Mouse (Mus musculus): ENCODE results near the gene Xrcc1.
"Not testable (repeated sequence)": the region's sequence is repeated elsewhere in the genome, so short reads cannot be mapped to it uniquely, and the experiment has no call there.

The Xrcc1 gene

GRCm38 (mm10) chr7:24546068-24546614 lies at the start of gene Xrcc1, which contains the start of gene Pinlyp:
Gene Xrcc1, plus strand, starts transcription at chr7:24546289.
Gene Pinlyp, minus strand, starts transcription at chr7:24546118.
- DNase-seq (ENCODE audit: low read depth in 2 of 2, low spot score in 2 of 2): no peak

- no peak for DNase-seq (ENCODE audit: low read depth in 2 of 2, low spot score in 2 of 2)
Measured at GRCm38 (mm10) chr7:24499856-24500577, 46.1 kb upstream of the Xrcc1 start.

GRCm38 (mm10) chr7:24500929-24501328 lies 45.2 kb upstream of the Xrcc1 start:
- DNase-seq (ENCODE audit: low read depth in 2 of 2, low spot score in 2 of 2): peak; percentile 34 to 51

GRCm38 (mm10) chr7:24501492-24501891 lies 44.6 kb upstream of the Xrcc1 start:
- no peak for DNase-seq (ENCODE audit: low read depth in 2 of 2, low spot score in 2 of 2)

- no peak for DNase-seq (ENCODE audit: low read depth in 2 of 2, low spot score in 2 of 2)
Measured at GRCm38 (mm10) chr7:24504004-24504403, 42.1 kb upstream of the Xrcc1 start.

- no peak for DNase-seq (ENCODE audit: low read depth in 2 of 2, low spot score in 2 of 2)
Measured at GRCm38 (mm10) chr7:24504868-24505267, 41.2 kb upstream of the Xrcc1 start.

GRCm38 (mm10) chr7:24505447-24506064 lies 40.5 kb upstream of the Xrcc1 start:
- no peak for DNase-seq (ENCODE audit: low read depth in 2 of 2, low spot score in 2 of 2)

- no peak for DNase-seq (ENCODE audit: low read depth in 2 of 2, low spot score in 2 of 2)
Measured at GRCm38 (mm10) chr7:24506065-24506459, 40.0 kb upstream of the Xrcc1 start.

GRCm38 (mm10) chr7:24506476-24506837 lies 39.6 kb upstream of the Xrcc1 start:
- DNase-seq (ENCODE audit: low read depth in 2 of 2, low spot score in 2 of 2): no peak

GRCm38 (mm10) chr7:24506838-24507725 lies 39.0 kb upstream of the Xrcc1 start, which contains the start of gene Zfp428:
Gene Zfp428, plus strand, starts transcription at chr7:24507006.
- DNase-seq (ENCODE audit: low read depth in 2 of 2, low spot score in 2 of 2): no peak

- DNase-seq (ENCODE audit: low read depth in 2 of 2, low spot score in 2 of 2): no peak
Measured at GRCm38 (mm10) chr7:24507726-24508114, 38.4 kb upstream of the Xrcc1 start.

GRCm38 (mm10) chr7:24512355-24512754 lies 33.7 kb upstream of the Xrcc1 start, which contains the start of gene AC161166.1:
Gene AC161166.1, minus strand, starts transcription at chr7:24512455.
- DNase-seq (ENCODE audit: low read depth in 2 of 2, low spot score in 2 of 2): no peak

- not testable (repeated sequence) for DNase-seq (ENCODE audit: low read depth in 2 of 2, low spot score in 2 of 2)
Measured at GRCm38 (mm10) chr7:24516319-24516718, 29.8 kb upstream of the Xrcc1 start.

GRCm38 (mm10) chr7:24517077-24517476 lies 29.0 kb upstream of the Xrcc1 start:
- DNase-seq (ENCODE audit: low read depth in 2 of 2, low spot score in 2 of 2): no peak

- no peak for DNase-seq (ENCODE audit: low read depth in 2 of 2, low spot score in 2 of 2)
Measured at GRCm38 (mm10) chr7:24517654-24518053, 28.4 kb upstream of the Xrcc1 start.

- DNase-seq (ENCODE audit: low read depth in 2 of 2, low spot score in 2 of 2): no peak
Measured at GRCm38 (mm10) chr7:24519130-24519529, 27.0 kb upstream of the Xrcc1 start.

GRCm38 (mm10) chr7:24520054-24520453 lies 26.0 kb upstream of the Xrcc1 start:
- not testable (repeated sequence) for DNase-seq (ENCODE audit: low read depth in 2 of 2, low spot score in 2 of 2)

GRCm38 (mm10) chr7:24522805-24523204 lies 23.3 kb upstream of the Xrcc1 start:
- no peak for DNase-seq (ENCODE audit: low read depth in 2 of 2, low spot score in 2 of 2)

GRCm38 (mm10) chr7:24523723-24524122 lies 22.4 kb upstream of the Xrcc1 start:
- DNase-seq (ENCODE audit: low read depth in 2 of 2, low spot score in 2 of 2): no peak

GRCm38 (mm10) chr7:24524978-24525377 lies 21.1 kb upstream of the Xrcc1 start:
- DNase-seq (ENCODE audit: low read depth in 2 of 2, low spot score in 2 of 2): no peak

- DNase-seq (ENCODE audit: low read depth in 2 of 2, low spot score in 2 of 2): no peak
Measured at GRCm38 (mm10) chr7:24525686-24526420, 20.2 kb upstream of the Xrcc1 start.

All from CD8-positive naive resting alpha-beta T cell, adult 2 months (primary cell).